Mouse (Mus musculus) embryonic facial prominence, embryonic 14.5 days (tissue): Measurements from ENCODE around the gene H2-T3. TPM values are rescaled to one million over a fixed set of nuclear protein-coding genes. Genes with fewer than 3 reads are reported as not detected.
A peak's percentile ranks its signal among the peaks of the same experiment; 100 is the strongest.
"Not testable (repeated sequence)": the region's sequence is repeated elsewhere in the genome, so short reads cannot be mapped to it uniquely, and the experiment has no call there.

ENCODE experiments used
- ATAC-seq: fragments of 200-750 bp; cut with Nextera tagmentation; 2 replicates; pipeline ENCODE4 v1.8.0; 2017; ENCODE audit warnings: low read depth, moderate number of reproducible peaks, moderate TSS enrichment
- DNase-seq: peaks from one replicate; pipeline ENCODE4 v3.0.0-alpha.2; 2015; ENCODE audit warnings: low spot score
- H3K27ac ChIP-seq: fragments of 300-500 bp; sonication (generic); replicated peaks from 2 replicates; pipeline ENCODE4 v1.5.1; 2014; ENCODE audit warnings: low read depth, mild to moderate bottlenecking, low read length, moderate library complexity
- H3K27me3 ChIP-seq: fragments of 300-500 bp; sonication (generic); replicated peaks from 2 replicates; pipeline ENCODE4 v1.6.1; 2014; ENCODE audit warnings: low read length; ENCODE audit not compliant: control insufficient read depth, insufficient read depth
- H3K36me3 ChIP-seq: fragments of 300-500 bp; sonication (generic); 2 replicates; pipeline ENCODE4 v1.6.1; 2014; ENCODE audit warnings: low read length, mixed read lengths; ENCODE audit not compliant: control insufficient read depth, insufficient read depth
- H3K4me1 ChIP-seq: fragments of 300-500 bp; sonication (generic); 2 replicates; pipeline ENCODE4 v1.6.1; 2014; ENCODE audit warnings: antibody characterized with exemption, low read length; ENCODE audit not compliant: control insufficient read depth, insufficient read depth
- H3K4me2 ChIP-seq: fragments of 300-500 bp; sonication (generic); 2 replicates; pipeline ENCODE4 v1.6.1; 2014; ENCODE audit warnings: low read depth, mild to moderate bottlenecking, low read length, moderate library complexity, mixed read lengths
- H3K4me3 ChIP-seq: fragments of 300-500 bp; sonication (generic); 2 replicates; pipeline ENCODE4 v1.5.1; 2014; ENCODE audit warnings: low read depth, mild to moderate bottlenecking, low read length
- H3K9ac ChIP-seq: fragments of 300-500 bp; sonication (generic); 2 replicates; pipeline ENCODE4 v1.6.1; 2014; ENCODE audit warnings: low read depth, mild to moderate bottlenecking, low read length, moderate library complexity, mixed read lengths
- H3K9me3 ChIP-seq: fragments of 300-500 bp; sonication (generic); 2 replicates; pipeline ENCODE4 v1.6.1; 2016; ENCODE audit warnings: low read length; ENCODE audit not compliant: control insufficient read depth
- WGBS: fragments of 180-500 bp; shearing (Covaris S2); extraction: QIAGEN DNeasy Blood & Tissue Kit; methylation state at CpG from one replicate; pipeline ENCODE4 v1.1.7; 2014; 5-methylcytosine and 5-hydroxymethylcytosine counted together
- polyA plus RNA-seq: library from polyadenylated mRNA; unstranded; fragments of >200 nt; fragmentation: Nextera tagmentation; extraction: Ambion mirVana; gene quantifications from 2 replicates; pipeline ENCODE4 v1.2.1, GENCODE M21; 2014

Gene H2-T3
- polyA plus RNA-seq, 1 experiment from 2014 or later, result not detected

DNA sequence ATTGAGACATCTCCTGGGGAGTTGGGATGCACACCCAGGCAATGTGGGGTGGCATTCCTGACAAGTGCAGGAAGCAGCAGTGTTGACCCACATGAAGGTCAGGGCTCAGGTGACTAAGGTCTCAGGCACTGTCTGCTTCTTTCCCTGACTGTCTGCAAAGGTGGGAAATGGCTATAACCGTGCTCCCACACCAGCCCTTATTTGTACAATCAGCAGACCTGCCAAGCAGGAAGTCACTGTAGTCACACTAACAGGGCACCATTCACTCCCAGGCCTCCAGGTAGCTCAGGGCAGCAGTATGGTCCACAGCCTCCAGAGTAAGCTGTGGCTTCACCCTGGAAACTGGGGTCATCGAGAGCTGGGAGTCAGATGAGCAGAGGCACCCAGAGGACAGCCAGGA is 2.3 kb upstream of the H2-T3 start:
- H3K4me2 ChIP-seq, result no peak overlapping the region
- 55% methylated on average over 2 of the region's 2 CpGs for WGBS
- DNase-seq, result no peak
- no peak for ATAC-seq
- no peak overlapping the region for H3K9ac ChIP-seq
- no peaks in the 10 kb centered on the region for H3K4me1 ChIP-seq
- no peak overlapping the region for H3K4me3 ChIP-seq
- H3K27ac ChIP-seq, result no peak overlapping the region
- H3K27me3 ChIP-seq, result peaks cover 23% of the 10 kb centered on the region
- no peaks in the 10 kb centered on the region for H3K9me3 ChIP-seq
- no peaks in the 10 kb centered on the region for H3K36me3 ChIP-seq

DNA sequence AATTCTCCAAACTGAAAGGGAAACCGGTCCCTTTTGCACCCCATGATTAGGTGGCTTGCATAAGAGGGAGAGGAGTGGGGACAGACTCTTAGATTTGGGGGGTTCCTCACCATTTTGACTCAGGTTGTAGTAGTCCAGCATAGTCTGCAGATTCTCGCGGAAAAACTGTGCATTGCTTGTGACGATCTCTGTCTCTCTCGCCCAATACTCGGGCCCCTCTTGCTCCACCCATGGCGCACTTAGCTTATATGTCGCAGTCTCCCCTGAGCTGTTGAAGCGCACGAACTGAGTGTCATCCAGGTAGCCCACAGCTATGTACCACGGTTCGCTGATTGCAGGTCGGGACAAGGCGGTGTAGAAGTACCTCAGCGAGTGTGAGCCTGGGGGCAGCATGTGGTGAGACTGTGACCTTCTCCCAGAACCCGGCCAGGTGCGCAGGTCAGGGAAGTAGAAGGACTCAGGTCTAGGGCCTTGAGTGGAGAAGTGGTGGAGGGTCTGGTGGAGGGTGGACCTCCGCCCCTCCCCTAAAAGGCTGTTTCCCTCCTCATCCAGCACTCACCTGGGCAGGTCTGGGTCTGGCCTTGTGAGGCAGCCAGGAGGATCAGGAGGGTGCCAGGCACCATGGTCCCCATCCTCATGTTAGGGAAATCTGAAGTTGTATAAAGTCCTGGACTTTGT is 457 bp downstream of the H2-T3 start:
- DNase-seq (no peak), ATAC-seq (no peak)
- WGBS, result 38% methylated on average over 18 of the region's 18 CpGs
- H3K27ac ChIP-seq, result no peak overlapping the region
- H3K4me2 ChIP-seq, result no peak overlapping the region
- H3K4me1 ChIP-seq, result no peaks in the 10 kb centered on the region
- H3K4me3 ChIP-seq, result no peak overlapping the region
- no peaks in the 10 kb centered on the region for H3K36me3 ChIP-seq
- H3K9ac ChIP-seq, result no peak overlapping the region
- H3K27me3 ChIP-seq, result peaks cover 23% of the 10 kb centered on the region
- H3K9me3 ChIP-seq, result no peaks in the 10 kb centered on the region

DNA sequence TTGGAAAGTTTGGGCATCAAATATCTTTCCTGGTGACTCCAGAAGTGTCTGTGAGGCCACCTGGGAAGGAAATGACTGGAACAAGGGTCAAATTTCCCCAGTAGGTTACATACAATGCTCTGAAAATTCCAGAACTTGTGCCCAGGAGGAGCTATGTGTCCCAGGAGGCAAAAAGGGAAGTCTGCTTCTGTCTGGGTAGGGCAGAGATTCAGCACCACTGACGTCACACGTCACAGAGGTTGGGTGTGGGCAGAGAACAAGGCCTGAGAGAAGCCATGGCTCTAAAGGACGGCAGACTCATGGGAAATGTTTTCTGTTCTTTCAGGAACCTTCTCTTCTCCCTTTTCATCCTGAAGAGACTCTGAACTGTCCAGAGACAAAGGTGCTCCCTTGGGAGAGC is 2.5 kb downstream of the H2-T3 start:
- no peak overlapping the region for H3K9ac ChIP-seq
- no peak overlapping the region for H3K4me3 ChIP-seq
- no peaks in the 10 kb centered on the region for H3K36me3 ChIP-seq
- peaks cover 22% of the 10 kb centered on the region for H3K27me3 ChIP-seq
- H3K4me2 ChIP-seq, result no peak overlapping the region
- ATAC-seq (no peak), DNase-seq (no peak)
- no peaks in the 10 kb centered on the region for H3K9me3 ChIP-seq
- H3K4me1 ChIP-seq, result no peaks in the 10 kb centered on the region
- 46% methylated on average over 3 of the region's 3 CpGs for WGBS
- no peak overlapping the region for H3K27ac ChIP-seq

DNA sequence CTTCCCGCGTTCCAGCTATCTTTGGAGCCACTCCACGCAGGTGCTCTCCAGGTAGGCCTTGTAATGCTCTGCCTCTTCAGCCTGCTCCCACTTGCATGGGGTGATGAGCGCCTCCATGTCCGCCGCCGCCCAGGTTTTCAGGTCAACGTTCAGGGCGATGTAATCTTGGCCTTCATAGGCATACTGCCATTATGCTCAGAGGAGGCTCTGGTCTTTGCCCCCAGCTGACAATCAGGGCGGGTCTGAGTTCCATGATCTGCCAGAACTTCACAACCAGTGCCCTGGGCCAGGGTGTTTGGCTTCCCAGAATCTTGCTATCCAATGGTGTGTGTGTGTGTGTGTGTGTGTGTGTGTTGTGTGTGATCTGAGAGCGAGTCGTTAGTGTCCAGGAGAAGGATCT is 7.9 kb downstream of the H2-T3 start:
- no peaks in the 10 kb centered on the region for H3K4me1 ChIP-seq
- H3K27me3 ChIP-seq, result peaks cover 10% of the 10 kb centered on the region
- no peak overlapping the region for H3K4me2 ChIP-seq
- H3K27ac ChIP-seq, result no peak overlapping the region
- no peaks in the 10 kb centered on the region for H3K9me3 ChIP-seq
- DNase-seq, result no peak
- no peak overlapping the region for H3K9ac ChIP-seq
- H3K36me3 ChIP-seq, result no peaks in the 10 kb centered on the region
- WGBS, result 67% methylated on average over 12 of the region's 12 CpGs
- no peak for ATAC-seq
- H3K4me3 ChIP-seq, result no peak overlapping the region

DNA sequence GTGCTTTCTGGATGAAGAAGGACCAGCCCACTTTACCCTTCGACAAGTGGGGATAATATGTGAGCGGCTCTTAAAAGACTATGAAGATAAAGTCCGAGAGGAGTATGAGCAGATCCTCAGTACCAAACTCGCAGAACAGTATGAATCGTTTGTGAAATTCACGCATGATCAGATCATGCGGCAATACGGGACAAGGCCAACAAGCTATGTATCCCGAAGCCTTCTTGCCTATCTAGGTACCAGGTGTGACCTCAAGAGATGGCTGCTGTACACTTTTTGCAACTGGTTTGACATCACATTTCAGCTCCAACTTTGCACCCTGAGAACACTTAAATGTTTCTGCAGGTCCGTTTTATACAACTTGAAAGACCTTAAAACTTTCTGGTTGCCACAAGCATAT is 10.6 kb downstream of the H2-T3 start:
- not testable (repeated sequence) for H3K9ac ChIP-seq, H3K27me3 ChIP-seq, H3K27ac ChIP-seq, H3K4me1 ChIP-seq, H3K9me3 ChIP-seq, ATAC-seq, DNase-seq, H3K36me3 ChIP-seq
- H3K4me2 ChIP-seq, result peak overlapping the region; percentile 60
- 14% methylated on average over 10 of the region's 10 CpGs for WGBS
- peak overlapping the region; percentile 36 for H3K4me3 ChIP-seq

DNA sequence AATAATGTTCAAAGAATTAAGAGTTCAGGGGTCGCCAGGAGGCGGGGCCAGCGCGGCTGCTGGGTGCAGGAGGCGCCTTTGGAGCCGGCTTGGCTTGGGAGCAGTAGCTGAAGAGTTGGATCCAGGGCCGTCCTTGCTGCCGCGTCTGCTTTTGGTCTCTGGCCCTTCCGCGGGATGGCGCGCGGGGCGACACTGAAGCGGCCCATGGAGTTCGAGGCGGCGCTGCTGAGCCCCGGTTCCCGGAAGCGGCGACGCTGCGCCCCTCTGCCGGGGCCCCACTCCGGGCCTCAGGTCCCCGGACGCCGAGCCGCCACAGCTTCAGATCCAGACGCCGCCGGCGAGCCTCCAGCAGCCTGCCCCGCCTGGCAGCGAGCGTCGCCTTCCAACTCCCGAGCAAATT is 11.1 kb downstream of the H2-T3 start:
- H3K9ac ChIP-seq, result peak overlapping the region; percentile 44; the same call in 1 of the 2 replicates
- not testable (repeated sequence) for H3K4me1 ChIP-seq, H3K27ac ChIP-seq, H3K36me3 ChIP-seq, H3K9me3 ChIP-seq
- peak overlapping the region; percentile 60 for H3K4me2 ChIP-seq
- peaks cover 12% of the 10 kb centered on the region for H3K27me3 ChIP-seq
- peak; percentile 11 for DNase-seq
- peak overlapping the region; percentile 36 for H3K4me3 ChIP-seq
- ATAC-seq, result 0 out of 2 replicates have a peak, but pooled peaks have one; percentile 41
- 0% methylated on average over 28 of the region's 40 CpGs for WGBS

DNA sequence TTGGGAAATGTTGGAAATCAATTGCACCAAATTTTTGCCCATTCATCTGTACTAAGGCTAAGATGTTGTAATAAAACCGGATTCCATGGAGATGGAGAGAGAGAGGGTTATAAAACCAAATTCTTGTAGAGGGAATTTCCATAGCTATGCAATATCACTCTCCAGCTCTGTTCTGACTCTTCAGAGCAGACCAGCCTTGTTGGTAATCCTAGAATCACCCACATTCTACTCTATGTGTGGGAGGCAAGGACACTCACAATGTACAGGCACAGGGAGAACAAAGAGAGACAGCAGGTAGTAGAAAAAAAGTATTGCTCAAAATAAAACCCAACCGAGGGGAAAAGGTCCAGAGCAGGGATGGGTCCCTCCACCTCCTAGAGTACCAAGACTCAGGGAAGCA is 14.0 kb downstream of the H2-T3 start:
- H3K4me3 ChIP-seq, ATAC-seq, DNase-seq, H3K9ac ChIP-seq, H3K27me3 ChIP-seq, H3K36me3 ChIP-seq, H3K4me1 ChIP-seq, H3K27ac ChIP-seq, H3K4me2 ChIP-seq, H3K9me3 ChIP-seq: not testable (repeated sequence)
- WGBS, result no CpG with 5 or more reads among the region's 2 CpGs

DNA sequence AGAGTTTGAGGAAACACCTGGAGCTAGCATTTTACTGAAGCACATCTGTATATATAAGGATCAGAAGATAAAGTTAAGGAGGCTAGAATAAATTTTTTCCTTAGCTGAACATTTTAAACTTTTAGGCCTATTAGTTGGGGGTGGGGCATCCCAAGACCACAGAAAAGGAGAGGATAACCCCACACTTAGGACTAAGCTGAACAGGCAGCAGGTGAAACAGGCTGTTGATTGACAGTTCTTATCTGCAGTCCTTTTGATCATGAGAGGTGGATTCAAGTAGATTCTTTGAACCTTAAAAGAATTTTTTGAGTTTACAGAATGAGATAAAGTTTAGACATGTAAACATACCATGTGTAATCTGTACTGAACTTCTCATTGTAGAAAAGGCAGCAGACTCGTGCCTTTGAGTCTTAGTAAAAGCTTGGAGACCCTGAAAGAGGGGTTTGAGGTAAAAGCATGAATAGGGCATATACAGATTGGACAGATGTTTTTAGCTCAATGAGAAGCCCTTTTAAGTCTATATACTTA is 19.7 kb downstream of the H2-T3 start:
- Histone ChIP-seq H3K36me3 (no peaks in the 10 kb centered on the region), H3K4me1 (no peaks in the 10 kb centered on the region), H3K4me2 (no peak overlapping the region), H3K9me3 (no peaks in the 10 kb centered on the region), H3K27ac (no peak overlapping the region), H3K27me3 (peaks cover 48% of the 10 kb centered on the region), H3K4me3 (no peak overlapping the region), H3K9ac (no peak overlapping the region)
- ATAC-seq (no peak), DNase-seq (no peak)
- 38% methylated on average over 1 of the region's 1 CpGs for WGBS

DNA sequence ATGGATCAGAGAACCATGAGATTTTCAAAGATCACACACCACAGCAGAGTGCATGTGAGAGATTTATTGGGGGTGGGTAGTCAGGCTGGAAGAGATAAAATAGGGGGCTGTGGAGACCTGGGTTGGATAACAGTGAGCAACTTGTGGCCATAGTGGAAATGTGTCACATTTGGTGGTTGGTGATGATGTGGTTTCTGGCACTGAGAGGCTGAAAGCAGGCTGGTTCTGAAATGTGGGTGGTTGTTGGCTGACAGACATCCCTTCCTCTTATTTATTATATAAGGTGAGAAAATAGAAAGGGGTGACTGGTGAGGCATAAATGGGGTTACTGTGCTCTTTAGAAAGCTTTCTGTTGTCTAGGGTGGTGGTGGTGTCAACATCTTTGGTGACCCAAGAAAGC is 20.3 kb downstream of the H2-T3 start:
- no peaks in the 10 kb centered on the region for H3K9me3 ChIP-seq
- no peaks in the 10 kb centered on the region for H3K4me1 ChIP-seq
- H3K4me3 ChIP-seq, result no peak overlapping the region
- H3K27ac ChIP-seq, result no peak overlapping the region
- peaks cover 54% of the 10 kb centered on the region for H3K27me3 ChIP-seq
- H3K9ac ChIP-seq, result no peak overlapping the region
- no peak overlapping the region for H3K4me2 ChIP-seq
- DNase-seq (no peak), ATAC-seq (no peak)
- no peaks in the 10 kb centered on the region for H3K36me3 ChIP-seq
